Mouse (Mus musculus) frontal cortex, postnatal 36 days (tissue): Measurements from ENCODE around the gene Ntrk3.
A peak's percentile ranks its signal among the peaks of the same experiment; 100 is the strongest.

Experiments used
- DNase-seq, 2 experiments: peaks; one replicate each; pipeline ENCODE4 v3.0.0; 2022; ENCODE audit warnings: low spot score in 2 of 2

The Ntrk3 gene

GRCm38 (mm10) chr7:78579461-78580234 lies 158.2 kb downstream of the Ntrk3 start:
- peak in 1 of 2 experiments; percentile 44 for DNase-seq

GRCm38 (mm10) chr7:78578461-78579359 lies 159.1 kb downstream of the Ntrk3 start:
- DNase-seq, result peak in 1 of 2 experiments; percentile 57

GRCm38 (mm10) chr7:78578111-78578460 lies 159.7 kb downstream of the Ntrk3 start:
- peak in 1 of 2 experiments; percentile 50 for DNase-seq

- DNase-seq, result no peak
Measured at GRCm38 (mm10) chr7:78577462-78578110, 160.2 kb downstream of the Ntrk3 start.

GRCm38 (mm10) chr7:78576706-78577461 lies 160.9 kb downstream of the Ntrk3 start:
- no peak for DNase-seq

GRCm38 (mm10) chr7:78576169-78576568 lies 161.6 kb downstream of the Ntrk3 start:
- DNase-seq, result no peak

- DNase-seq, result no peak
Measured at GRCm38 (mm10) chr7:78575556-78575955, 162.3 kb downstream of the Ntrk3 start.

GRCm38 (mm10) chr7:78571196-78571595 lies 166.6 kb downstream of the Ntrk3 start:
- DNase-seq, result no peak

- no peak for DNase-seq
Measured at GRCm38 (mm10) chr7:78569255-78569618, 168.6 kb downstream of the Ntrk3 start.

- peak; percentile 68 to 76 for DNase-seq
Measured at GRCm38 (mm10) chr7:78568411-78569254, 169.2 kb downstream of the Ntrk3 start.

- no peak for DNase-seq
Measured at GRCm38 (mm10) chr7:78566617-78567016, 171.2 kb downstream of the Ntrk3 start.

- no peak for DNase-seq
Measured at GRCm38 (mm10) chr7:78565386-78565785, 172.4 kb downstream of the Ntrk3 start.

GRCm38 (mm10) chr7:78558503-78558902 lies 179.3 kb downstream of the Ntrk3 start:
- no peak for DNase-seq

GRCm38 (mm10) chr7:78555532-78555931 lies 182.3 kb downstream of the Ntrk3 start:
- DNase-seq, result no peak

- DNase-seq, result no peak
Measured at GRCm38 (mm10) chr7:78549461-78549860, 188.4 kb downstream of the Ntrk3 start.

GRCm38 (mm10) chr7:78548721-78549120 lies 189.1 kb downstream of the Ntrk3 start:
- no peak for DNase-seq

- no peak for DNase-seq
Measured at GRCm38 (mm10) chr7:78546551-78546950, 191.3 kb downstream of the Ntrk3 start.

- no peak for DNase-seq
Measured at GRCm38 (mm10) chr7:78542468-78542867, 195.3 kb downstream of the Ntrk3 start.

GRCm38 (mm10) chr7:78530286-78530685 lies 207.5 kb downstream of the Ntrk3 start:
- DNase-seq, result no peak

GRCm38 (mm10) chr7:78528008-78528407 lies 209.8 kb downstream of the Ntrk3 start:
- DNase-seq, result no peak

- DNase-seq, result no peak
Measured at GRCm38 (mm10) chr7:78527564-78527963, 210.2 kb downstream of the Ntrk3 start.
